Mouse (Mus musculus): ENCODE results near the gene Itprip. TPM values are rescaled to one million over a fixed set of nuclear protein-coding genes. Genes with fewer than 3 reads are reported as not detected.
"Not testable (repeated sequence)": the region's sequence is repeated elsewhere in the genome, so short reads cannot be mapped to it uniquely, and the experiment has no call there.

Gene Itprip
- polyA plus RNA-seq, 1 experiment from 2014 or later = 5.2 TPM

GRCm38 (mm10) chr19:47857957-47858942 is 60.8 kb downstream of the Itprip start:
- Histone ChIP-seq H3K4me2 (ENCODE audit: low read length) (no peak overlapping the region), H3K4me3 (replicated peaks; ENCODE audit: low read depth, low read length) (no peak overlapping the region), H3K4me1 (ENCODE audit: control insufficient read depth, insufficient read depth, low read length) (peaks cover 9% of the 10 kb centered on the region), H3K9ac (replicated peaks; ENCODE audit: low read length) (no peak overlapping the region), H3K27ac (replicated peaks; ENCODE audit: low read depth, low read length) (no peak overlapping the region), H3K27me3 (ENCODE audit: control insufficient read depth, insufficient read depth, low read length) (no peaks in the 10 kb centered on the region), H3K9me3 (ENCODE audit: control insufficient read depth, low read length) (no peaks in the 10 kb centered on the region), H3K36me3 (ENCODE audit: control insufficient read depth, insufficient read depth, low read length) (peaks cover 7% of the 10 kb centered on the region; the same call in 1 of the 2 replicates)
- DNase-seq (no peak), ATAC-seq (ENCODE audit: low FRiP score, low TSS enrichment) (no peak)
- 74% methylated on average over 18 of the region's 18 CpGs for WGBS

- peak within 1 kb of the TSS; percentile 77 for H3K4me2 ChIP-seq (ENCODE audit: low read length)
- H3K9me3 ChIP-seq (ENCODE audit: control insufficient read depth, low read length) = no peaks in the 10 kb centered on the region
- peak within 1 kb of the TSS; percentile 68 for H3K9ac ChIP-seq (replicated peaks; ENCODE audit: low read length)
- ATAC-seq (ENCODE audit: low FRiP score, low TSS enrichment) = peak; percentile 92
- H3K27me3 ChIP-seq (ENCODE audit: control insufficient read depth, insufficient read depth, low read length) = no peaks in the 10 kb centered on the region
- peak; percentile 92 for DNase-seq
- H3K36me3 ChIP-seq (ENCODE audit: control insufficient read depth, insufficient read depth, low read length) = peaks cover 7% of the 10 kb centered on the region; the same call in 1 of the 2 replicates
- WGBS = under 1% methylated on average over 60 of the region's 60 CpGs
- H3K27ac ChIP-seq (replicated peaks; ENCODE audit: low read depth, low read length) = peak within 1 kb of the TSS; percentile 70
- H3K4me1 ChIP-seq (ENCODE audit: control insufficient read depth, insufficient read depth, low read length) = peaks cover 9% of the 10 kb centered on the region
- H3K4me3 ChIP-seq (replicated peaks; ENCODE audit: low read depth, low read length) = peak within 1 kb of the TSS; percentile 52
Measured at GRCm38 (mm10) chr19:47854796-47855783, 64.0 kb downstream of the Itprip start, which contains the start of gene Gsto1. Gene Gsto1 (plus strand): TSS chr19:47854970.

- Histone ChIP-seq H3K9ac (replicated peaks; ENCODE audit: low read length) (peak overlapping the region; percentile 68), H3K9me3 (ENCODE audit: control insufficient read depth, low read length) (no peaks in the 10 kb centered on the region), H3K36me3 (ENCODE audit: control insufficient read depth, insufficient read depth, low read length) (0 out of 2 replicates have a peak, but pooled peaks cover under 1% of the 10 kb centered on the region), H3K4me1 (ENCODE audit: control insufficient read depth, insufficient read depth, low read length) (peaks cover 9% of the 10 kb centered on the region), H3K27ac (replicated peaks; ENCODE audit: low read depth, low read length) (peak overlapping the region; percentile 70), H3K27me3 (ENCODE audit: control insufficient read depth, insufficient read depth, low read length) (no peaks in the 10 kb centered on the region), H3K4me3 (replicated peaks; ENCODE audit: low read depth, low read length) (peak overlapping the region; percentile 52), H3K4me2 (ENCODE audit: low read length) (peak overlapping the region; percentile 77)
- 23% methylated on average over 13 of the region's 13 CpGs for WGBS
- peak; percentile 68 for DNase-seq
- peak; percentile 76 for ATAC-seq (ENCODE audit: low FRiP score, low TSS enrichment)
Measured at GRCm38 (mm10) chr19:47853951-47854795, 64.9 kb downstream of the Itprip start.

GRCm38 (mm10) chr19:47853053-47853452 is 66.0 kb downstream of the Itprip start:
- peaks cover 9% of the 10 kb centered on the region for H3K4me1 ChIP-seq (ENCODE audit: control insufficient read depth, insufficient read depth, low read length)
- H3K27ac ChIP-seq (replicated peaks; ENCODE audit: low read depth, low read length) = no peak overlapping the region
- ATAC-seq (ENCODE audit: low FRiP score, low TSS enrichment) = no peak
- no peak overlapping the region for H3K4me2 ChIP-seq (ENCODE audit: low read length)
- no peaks in the 10 kb centered on the region for H3K9me3 ChIP-seq (ENCODE audit: control insufficient read depth, low read length)
- H3K4me3 ChIP-seq (replicated peaks; ENCODE audit: low read depth, low read length) = no peak overlapping the region
- WGBS = 85% methylated on average over 3 of the region's 3 CpGs
- no peak overlapping the region for H3K9ac ChIP-seq (replicated peaks; ENCODE audit: low read length)
- no peaks in the 10 kb centered on the region for H3K27me3 ChIP-seq (ENCODE audit: control insufficient read depth, insufficient read depth, low read length)
- H3K36me3 ChIP-seq (ENCODE audit: control insufficient read depth, insufficient read depth, low read length) = no peaks in the 10 kb centered on the region
- DNase-seq = no peak

GRCm38 (mm10) chr19:47852131-47852530 is 67.0 kb downstream of the Itprip start:
- H3K4me1 ChIP-seq (ENCODE audit: control insufficient read depth, insufficient read depth, low read length); ATAC-seq (ENCODE audit: low FRiP score, low TSS enrichment); H3K4me3 ChIP-seq (replicated peaks; ENCODE audit: low read depth, low read length); H3K4me2 ChIP-seq (ENCODE audit: low read length); H3K36me3 ChIP-seq (ENCODE audit: control insufficient read depth, insufficient read depth, low read length); H3K9me3 ChIP-seq (ENCODE audit: control insufficient read depth, low read length); DNase-seq; H3K9ac ChIP-seq (replicated peaks; ENCODE audit: low read length); H3K27me3 ChIP-seq (ENCODE audit: control insufficient read depth, insufficient read depth, low read length); H3K27ac ChIP-seq (replicated peaks; ENCODE audit: low read depth, low read length): not testable (repeated sequence)
- 89% methylated on average over 3 of the region's 3 CpGs for WGBS

GRCm38 (mm10) chr19:47849735-47850134 is 69.4 kb downstream of the Itprip start:
- H3K4me3 ChIP-seq (replicated peaks; ENCODE audit: low read depth, low read length) = no peak overlapping the region
- H3K4me1 ChIP-seq (ENCODE audit: control insufficient read depth, insufficient read depth, low read length) = peaks cover 9% of the 10 kb centered on the region; the same call in 1 of the 2 replicates
- H3K4me2 ChIP-seq (ENCODE audit: low read length) = no peak overlapping the region
- H3K9ac ChIP-seq (replicated peaks; ENCODE audit: low read length) = no peak overlapping the region
- H3K36me3 ChIP-seq (ENCODE audit: control insufficient read depth, insufficient read depth, low read length) = no peaks in the 10 kb centered on the region
- H3K27ac ChIP-seq (replicated peaks; ENCODE audit: low read depth, low read length) = no peak overlapping the region
- H3K9me3 ChIP-seq (ENCODE audit: control insufficient read depth, low read length) = no peaks in the 10 kb centered on the region
- H3K27me3 ChIP-seq (ENCODE audit: control insufficient read depth, insufficient read depth, low read length) = no peaks in the 10 kb centered on the region
- ATAC-seq (ENCODE audit: low FRiP score, low TSS enrichment) (no peak), DNase-seq (no peak)
- 92% methylated on average over 3 of the region's 3 CpGs for WGBS

All from midbrain, embryonic 14.5 days (tissue).